Mouse (Mus musculus) megakaryocyte, adult 5-6 weeks (primary cell): Measurements from ENCODE around the gene Hace1. TPM values are rescaled to one million over a fixed set of nuclear protein-coding genes. Genes with fewer than 3 reads are reported as not detected.
A peak's percentile ranks its signal among the peaks of the same experiment; 100 is the strongest.
"Not testable (repeated sequence)": the region's sequence is repeated elsewhere in the genome, so short reads cannot be mapped to it uniquely, and the experiment has no call there.

Experiments
- ATAC-seq: 2 replicates; pipeline ENCODE4 v1.8.0; 2016; ENCODE audit warnings: mild to moderate bottlenecking, inconsistent platforms; ENCODE audit not compliant: poor library complexity, severe bottlenecking
- total RNA-seq, 2 experiments: library from RNA; stranded (forward) in 1 of 2; stranded (reverse) in 1 of 2; fragments of 153-499, 151-499 nt in 1 of 2; fragments of 221-1000, 200-1000 nt in 1 of 2; gene quantifications; 2 replicates each; pipeline versions ENCODE4 v1.2.3 to v1.2.4; 2015 to 2017

Gene Hace1
- total RNA-seq (2015) (14.3 and 16.2 TPM in 2 replicates), total RNA-seq (2017) (21.2 and 22.4 TPM in 2 replicates)

DNA sequence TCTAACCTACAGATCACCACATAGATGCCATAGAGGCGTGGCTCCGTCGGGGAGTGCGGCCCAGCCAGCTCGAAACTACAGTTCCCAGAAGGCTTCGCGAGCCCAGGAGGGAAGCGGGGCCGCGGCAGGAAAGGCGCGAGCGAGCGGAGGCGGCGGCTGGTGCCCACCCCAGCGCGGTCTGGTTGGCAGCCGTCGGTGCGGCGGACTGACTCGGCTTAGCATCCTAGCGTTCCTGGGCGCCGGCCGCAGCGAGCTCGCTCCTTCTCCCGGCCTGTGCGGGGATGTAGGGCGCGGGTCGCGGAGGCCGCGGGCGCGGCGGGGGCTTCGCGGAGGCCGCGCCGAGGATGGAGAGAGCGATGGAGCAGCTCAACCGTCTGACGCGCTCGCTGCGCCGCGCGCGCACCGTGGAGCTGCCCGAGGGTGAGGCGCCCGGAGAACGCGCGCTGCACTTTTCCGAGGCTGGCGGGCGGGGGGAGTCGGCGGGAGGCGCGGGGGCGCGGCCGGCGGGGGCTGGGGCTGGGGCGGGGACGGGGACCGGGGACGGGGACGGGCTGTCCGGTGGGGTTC, at the start of gene Hace1:
TSS of gene Hace1 (plus strand) at position 99 of the 567 bp plus-strand sequence.
- ATAC-seq = peak; percentile 98

DNA sequence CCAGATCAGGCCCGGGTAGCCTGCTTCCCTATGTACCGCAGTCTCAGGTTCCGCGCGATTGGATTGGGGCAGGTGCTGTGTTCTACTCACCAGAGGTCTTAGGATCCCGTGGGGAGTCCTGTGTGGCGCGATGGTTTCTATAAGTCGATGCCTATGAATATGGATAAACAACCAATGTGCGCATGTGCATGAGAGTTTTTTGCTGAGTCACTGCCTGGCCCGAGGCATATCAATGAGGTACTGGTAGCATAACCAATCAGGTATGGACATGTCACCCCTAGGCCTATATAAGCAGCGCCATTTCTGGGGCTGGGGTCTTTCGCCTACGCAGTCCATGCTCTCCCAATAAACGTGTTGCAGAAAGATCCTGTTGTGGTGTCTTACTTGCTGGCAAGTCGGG, 40.3 kb upstream of the Hace1 start:
- ATAC-seq = not testable (repeated sequence)

GRCm38 (mm10) chr10:45542726-45543125, 34.9 kb upstream of the Hace1 start:
- no peak for ATAC-seq

GRCm38 (mm10) chr10:45546799-45547198, 30.8 kb upstream of the Hace1 start:
- no peak for ATAC-seq

DNA sequence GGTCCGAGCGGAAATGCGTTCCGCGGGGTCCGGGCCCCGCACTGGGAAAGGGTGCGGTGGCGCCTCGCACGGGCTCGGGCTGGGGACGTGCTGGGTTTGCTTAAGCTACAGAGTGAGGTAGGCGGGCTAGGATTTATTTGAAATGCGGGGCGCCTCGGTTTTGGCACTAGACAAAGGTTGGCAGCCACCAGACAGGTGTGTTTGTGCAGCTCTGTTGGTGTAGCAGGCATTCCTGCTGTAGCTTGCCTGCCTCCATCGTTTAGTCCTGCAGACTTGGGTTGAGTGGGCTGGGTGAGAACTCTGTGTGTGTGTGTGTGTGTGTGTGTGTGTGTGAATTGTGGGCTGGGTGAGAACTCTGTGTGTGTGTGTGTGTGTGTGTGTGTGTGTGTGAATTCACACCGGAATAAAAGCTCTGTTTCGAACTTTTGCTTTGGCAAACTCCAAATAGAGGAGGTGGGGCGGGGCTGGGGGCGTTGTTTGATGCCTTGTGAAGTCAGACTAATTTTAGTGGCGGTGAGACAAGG, 731 bp downstream of the Hace1 start:
- ATAC-seq = peak; percentile 34

- ATAC-seq = no peak
Measured at GRCm38 (mm10) chr10:45583310-45583709, 5.7 kb downstream of the Hace1 start.

DNA sequence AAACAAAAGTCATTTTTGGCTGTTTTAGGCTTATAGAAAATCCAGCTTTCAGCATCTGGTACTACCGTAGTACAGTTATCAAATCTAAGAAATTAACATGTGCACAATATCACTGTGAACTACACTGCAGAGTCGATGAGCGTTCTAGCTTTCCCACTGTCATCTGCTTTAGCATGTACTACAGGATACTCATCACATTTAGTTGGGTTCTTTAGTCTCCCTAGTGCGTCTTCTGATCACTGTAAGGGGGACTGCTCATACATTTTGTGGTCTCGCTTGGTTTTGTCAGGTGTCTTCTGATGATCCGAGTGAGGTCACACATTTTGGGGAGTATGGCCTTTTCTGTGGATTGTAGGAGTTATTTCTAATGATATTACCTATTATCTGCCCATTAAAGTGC, 6.2 kb downstream of the Hace1 start:
- ATAC-seq = no peak

GRCm38 (mm10) chr10:45584311-45585102, 6.9 kb downstream of the Hace1 start:
- peak; percentile 45 for ATAC-seq

DNA sequence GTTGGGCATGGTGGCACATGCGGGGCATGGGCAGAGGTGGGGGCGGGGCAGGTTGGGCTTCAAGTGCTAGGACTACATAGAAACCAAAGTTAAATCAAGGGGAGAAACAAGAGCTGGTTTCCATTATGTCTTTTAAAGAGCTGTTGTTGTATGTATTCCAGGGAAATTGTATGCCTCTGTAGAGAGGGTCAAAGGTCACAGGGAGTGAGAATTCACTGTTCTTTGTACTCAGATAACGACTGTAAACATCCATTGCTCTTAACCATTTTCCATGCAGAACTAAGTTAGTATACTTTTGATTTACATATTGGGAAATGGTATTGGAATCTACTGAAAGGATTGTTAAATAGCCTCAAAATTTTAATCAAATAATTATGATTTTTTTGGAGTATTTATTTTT, 28.2 kb downstream of the Hace1 start:
- no peak for ATAC-seq

DNA sequence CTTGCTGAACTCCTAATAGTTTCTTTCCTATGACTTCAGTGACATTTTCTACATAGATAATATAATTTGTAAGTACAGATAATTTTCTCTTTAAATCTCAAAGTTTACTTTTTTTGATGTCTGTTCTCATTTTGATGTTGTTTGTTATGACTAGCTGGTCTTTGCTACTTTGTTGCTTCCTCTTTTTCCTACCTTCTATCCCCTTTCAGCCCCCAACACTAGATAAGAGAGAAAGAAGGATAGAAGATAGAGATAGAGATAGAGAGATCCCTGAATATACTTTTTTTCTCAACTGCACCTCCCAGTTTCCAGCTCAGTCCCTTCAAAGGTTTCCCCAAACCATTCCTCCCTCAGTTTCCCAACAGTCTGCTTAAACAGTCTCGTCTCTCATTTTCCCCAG, 33.1 kb downstream of the Hace1 start:
- no peak for ATAC-seq

GRCm38 (mm10) chr10:45616012-45616411, 38.4 kb downstream of the Hace1 start:
- no peak for ATAC-seq

DNA sequence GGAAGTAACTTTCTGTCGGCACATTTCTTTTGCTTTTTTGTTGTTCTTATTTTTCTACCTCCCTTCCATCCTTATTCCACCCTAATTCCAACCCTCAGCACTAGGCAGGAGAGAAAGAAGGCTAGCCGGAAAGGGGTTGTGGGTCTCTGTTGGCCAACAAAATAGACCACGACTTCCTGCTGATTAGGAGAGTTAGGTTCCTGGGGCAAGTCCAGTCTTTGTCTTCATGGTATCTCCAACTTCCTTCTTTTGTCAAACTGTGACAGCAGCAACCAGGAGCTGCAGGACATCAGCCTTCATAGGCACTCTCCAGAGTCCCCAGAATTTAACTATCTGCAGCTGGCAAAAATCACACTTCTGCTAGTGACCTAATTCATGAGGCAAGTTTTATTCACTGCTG, 41.4 kb downstream of the Hace1 start:
- ATAC-seq = peak; percentile 92

DNA sequence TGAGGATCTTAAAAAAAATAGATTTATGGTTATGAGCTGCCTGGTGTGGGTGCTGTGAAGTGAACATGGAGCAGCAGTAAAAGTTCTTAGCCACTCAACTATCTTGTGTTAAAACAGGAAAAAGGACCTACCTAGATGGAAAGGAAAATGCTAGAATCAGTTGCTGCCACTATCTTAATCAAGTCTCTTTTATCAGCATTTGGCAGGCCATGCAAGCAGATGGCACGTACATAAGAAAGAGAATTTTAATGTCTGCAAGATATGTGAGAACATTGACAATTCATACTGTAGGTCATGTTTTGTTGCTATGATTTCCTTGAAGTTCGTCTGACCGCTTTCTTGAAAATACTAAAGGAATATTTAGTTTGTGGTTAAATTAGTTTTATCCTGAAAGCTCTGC, 54.4 kb downstream of the Hace1 start:
- ATAC-seq = no peak

- ATAC-seq = no peak
Measured at GRCm38 (mm10) chr10:45632641-45633040, 55.0 kb downstream of the Hace1 start.

DNA sequence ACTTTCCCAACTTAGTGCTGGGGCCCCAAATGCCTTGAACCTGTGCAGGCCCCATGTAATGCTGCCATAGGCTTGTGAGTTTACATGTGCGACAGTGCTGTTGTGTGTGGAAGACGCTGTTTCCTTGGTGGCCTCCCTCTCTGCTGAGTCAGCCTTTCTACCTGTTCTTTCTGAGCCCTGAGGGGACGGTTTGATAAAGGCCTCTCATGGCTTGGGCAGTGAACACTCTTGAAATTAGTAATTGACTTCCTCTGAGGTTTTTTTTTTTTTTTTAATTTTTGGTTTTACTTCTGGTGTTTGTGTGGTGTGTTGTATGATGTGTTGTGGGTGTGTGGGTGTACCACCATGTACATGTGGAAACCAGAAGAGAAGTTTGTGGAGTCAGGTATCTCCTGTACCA, 57.6 kb downstream of the Hace1 start:
- ATAC-seq = no peak

- no peak for ATAC-seq
Measured at GRCm38 (mm10) chr10:45639762-45640161, 62.1 kb downstream of the Hace1 start.

DNA sequence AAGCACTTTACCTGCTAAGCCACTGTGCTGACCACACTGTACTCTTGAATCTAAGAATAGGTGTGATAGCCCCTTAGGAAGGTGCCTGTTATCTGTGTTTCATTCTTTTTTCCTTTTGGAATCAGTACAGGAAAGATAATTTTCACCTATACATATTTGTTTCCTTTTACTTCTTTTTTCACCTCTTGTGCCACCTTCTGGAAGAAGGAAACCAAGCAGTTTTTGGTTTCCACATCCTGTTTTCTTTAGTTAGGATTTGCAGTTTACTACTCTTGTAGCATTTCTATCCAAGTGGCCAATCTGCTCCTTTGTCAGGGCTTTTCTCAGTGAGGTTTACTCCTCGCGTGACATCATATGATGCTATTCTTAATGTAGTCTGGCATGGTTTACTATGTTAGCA, 76.4 kb downstream of the Hace1 start:
- ATAC-seq = no peak

DNA sequence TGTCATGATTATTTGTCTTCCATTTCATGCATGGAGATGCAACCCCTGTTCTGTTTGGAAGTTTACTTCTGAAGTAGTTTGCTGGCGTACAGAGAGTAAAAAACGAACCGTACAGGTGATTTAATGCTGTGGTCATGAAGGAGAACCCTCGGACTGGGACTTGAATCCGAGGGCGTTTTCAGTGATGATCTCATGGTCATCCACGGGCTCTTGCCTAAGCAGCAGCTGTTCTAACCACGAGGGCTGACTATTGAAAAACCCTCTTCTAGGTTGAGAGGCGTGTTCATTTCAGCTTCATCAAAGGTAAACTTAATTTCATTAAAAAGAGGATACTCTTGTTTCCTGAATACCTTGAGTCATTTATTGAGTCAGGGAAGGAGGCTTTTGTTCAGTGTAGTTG, 84.4 kb downstream of the Hace1 start:
- no peak for ATAC-seq

GRCm38 (mm10) chr10:45668266-45668665, 90.6 kb downstream of the Hace1 start:
- ATAC-seq = no peak

GRCm38 (mm10) chr10:45676796-45677195, 99.2 kb downstream of the Hace1 start:
- ATAC-seq = peak; percentile 45; the same call in 1 of the 2 replicates

DNA sequence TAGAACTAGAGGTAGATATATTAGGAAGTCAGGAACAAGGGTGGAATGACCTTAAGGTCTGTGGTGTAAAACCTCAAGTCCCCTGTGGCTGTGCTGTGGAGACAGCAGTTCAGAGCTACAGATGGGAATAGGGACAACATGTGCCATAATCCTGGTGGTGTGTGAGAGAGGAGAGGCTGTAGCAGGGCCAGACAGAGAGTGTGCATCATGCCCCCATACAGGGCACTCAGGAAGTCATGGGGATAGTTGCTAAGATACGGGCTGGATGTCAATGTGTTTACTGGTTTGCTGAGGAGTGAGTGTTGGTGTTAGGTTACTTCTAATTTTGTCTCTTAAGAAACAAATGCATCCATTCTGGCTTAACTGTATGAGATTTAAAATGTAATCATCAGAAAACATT, 108.6 kb downstream of the Hace1 start:
- no peak for ATAC-seq

DNA sequence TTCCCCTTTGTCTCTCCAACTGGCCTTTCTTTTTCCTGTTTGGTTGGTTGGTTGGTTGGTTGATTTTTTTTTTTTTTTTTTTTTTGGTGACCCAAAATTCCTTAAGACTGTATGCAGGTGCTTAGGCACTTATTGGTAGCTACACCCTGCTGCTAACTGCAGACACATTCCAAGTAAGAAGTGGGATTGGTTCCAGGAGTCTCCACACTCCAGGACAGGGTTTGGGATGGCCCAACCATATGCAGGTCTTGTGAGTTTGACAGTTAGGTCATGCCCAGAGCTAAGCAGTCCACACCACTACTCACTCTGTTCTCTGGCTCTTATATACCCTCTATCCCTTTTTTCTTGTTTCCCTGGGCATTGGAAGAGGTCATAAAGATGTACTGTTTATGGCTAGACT, 117.3 kb downstream of the Hace1 start:
- ATAC-seq = no peak
